Mouse (Mus musculus): ENCODE results near the gene Anks1b. TPM values are rescaled to one million over a fixed set of nuclear protein-coding genes. Genes with fewer than 3 reads are reported as not detected.

Anks1b gene
- polyA plus RNA-seq, 1 experiment from 2014 or later = 0.21 TPM

- Histone ChIP-seq H3K9me3 (ENCODE audit: low read length) (no peaks in the 10 kb centered on the region), H3K4me3 (ENCODE audit: low read depth, low read length) (no peak overlapping the region), H3K27me3 (replicated peaks; ENCODE audit: insufficient read depth, low read length) (no peaks in the 10 kb centered on the region), H3K9ac (replicated peaks; ENCODE audit: low read depth) (no peak overlapping the region), H3K4me2 (replicated peaks; ENCODE audit: low read depth, low read length) (no peak overlapping the region), H3K27ac (ENCODE audit: low read length) (no peak overlapping the region), H3K4me1 (ENCODE audit: insufficient read depth, low read depth, low read length) (no peaks in the 10 kb centered on the region), H3K36me3 (ENCODE audit: insufficient read depth, low read length) (no peaks in the 10 kb centered on the region)
- WGBS = 58% methylated on average over 8 of the region's 8 CpGs
- ATAC-seq = no peak
- no peak for TF ChIP-seq EP300 (IDR thresholded peaks at IDR 0.05)
- no peak for TF ChIP-seq CTCF (IDR thresholded peaks at IDR 0.05)
- DNase-seq (ENCODE audit: low spot score) = no peak
Observed at GRCm38 (mm10) chr10:90808616-90809310, 935.5 kb downstream of the Anks1b start.

- DNase-seq (ENCODE audit: low spot score) = no peak
Observed at GRCm38 (mm10) chr10:90809911-90810590, 936.7 kb downstream of the Anks1b start.

DNA sequence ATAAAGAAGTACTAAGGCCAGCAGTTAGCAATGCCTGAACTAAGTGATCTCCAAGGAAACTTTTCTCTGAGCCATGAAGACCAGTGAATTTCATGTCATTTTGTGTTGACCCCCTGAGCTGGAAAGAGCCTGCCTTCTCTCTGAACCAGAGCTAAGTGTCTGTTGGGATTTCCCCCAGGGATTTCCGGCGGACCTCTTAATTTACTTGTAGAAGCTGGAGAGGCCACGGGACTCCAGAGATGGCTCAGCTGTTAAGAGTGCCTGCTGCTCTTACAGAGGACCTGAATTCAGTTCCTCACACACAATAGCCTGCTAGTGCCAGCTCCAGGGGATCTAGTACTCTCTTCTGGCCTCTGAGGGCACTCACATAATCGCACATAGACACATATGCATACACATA is 938.1 kb downstream of the Anks1b start:
- Histone ChIP-seq H3K36me3 (ENCODE audit: insufficient read depth, low read length) (no peaks in the 10 kb centered on the region), H3K9ac (replicated peaks; ENCODE audit: low read depth) (no peak overlapping the region), H3K4me2 (replicated peaks; ENCODE audit: low read depth, low read length) (no peak overlapping the region), H3K27ac (ENCODE audit: low read length) (no peak overlapping the region), H3K4me3 (ENCODE audit: low read depth, low read length) (no peak overlapping the region), H3K4me1 (ENCODE audit: insufficient read depth, low read depth, low read length) (no peaks in the 10 kb centered on the region), H3K27me3 (replicated peaks; ENCODE audit: insufficient read depth, low read length) (no peaks in the 10 kb centered on the region), H3K9me3 (ENCODE audit: low read length) (no peaks in the 10 kb centered on the region)
- no peak for DNase-seq (ENCODE audit: low spot score)
- WGBS = 69% methylated on average over 4 of the region's 4 CpGs
- TF ChIP-seq CTCF (IDR thresholded peaks at IDR 0.05) (no peak), EP300 (IDR thresholded peaks at IDR 0.05) (no peak)
- ATAC-seq = no peak

More at GRCm38 (mm10) chr10:90809911-90810590, 936.7 kb downstream of the Anks1b start:
- Histone ChIP-seq H3K9me3 (ENCODE audit: low read length) (no peaks in the 10 kb centered on the region), H3K36me3 (ENCODE audit: insufficient read depth, low read length) (no peaks in the 10 kb centered on the region), H3K9ac (replicated peaks; ENCODE audit: low read depth) (no peak overlapping the region), H3K4me2 (replicated peaks; ENCODE audit: low read depth, low read length) (no peak overlapping the region), H3K27me3 (replicated peaks; ENCODE audit: insufficient read depth, low read length) (no peaks in the 10 kb centered on the region), H3K27ac (ENCODE audit: low read length) (no peak overlapping the region), H3K4me1 (ENCODE audit: insufficient read depth, low read depth, low read length) (no peaks in the 10 kb centered on the region), H3K4me3 (ENCODE audit: low read depth, low read length) (no peak overlapping the region)
- TF ChIP-seq EP300 (IDR thresholded peaks at IDR 0.05) (no peak), CTCF (IDR thresholded peaks at IDR 0.05) (no peak)
- 41% methylated on average over 8 of the region's 8 CpGs for WGBS
- no peak for ATAC-seq

DNA sequence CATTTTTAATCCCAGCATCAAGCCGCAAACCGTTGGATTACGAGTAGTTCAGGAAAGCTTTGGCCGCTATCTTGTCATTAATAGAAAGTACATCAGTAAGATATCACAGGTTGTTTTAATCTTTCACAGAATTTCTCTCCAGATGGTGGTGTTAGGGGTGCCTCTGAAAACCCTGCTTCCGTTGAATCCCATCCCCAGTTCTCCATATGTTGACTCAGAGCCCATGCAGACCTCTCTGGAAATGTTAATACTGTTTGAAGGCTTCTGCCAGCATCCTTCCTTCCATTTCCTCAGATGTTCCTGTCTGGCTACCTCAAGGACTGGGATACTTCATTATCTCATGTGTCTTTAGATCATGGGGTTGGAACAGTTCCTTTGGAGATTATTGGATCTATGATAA is 940.0 kb downstream of the Anks1b start:
- Histone ChIP-seq H3K27me3 (replicated peaks; ENCODE audit: insufficient read depth, low read length) (no peaks in the 10 kb centered on the region), H3K9ac (replicated peaks; ENCODE audit: low read depth) (no peak overlapping the region), H3K4me3 (ENCODE audit: low read depth, low read length) (no peak overlapping the region), H3K4me2 (replicated peaks; ENCODE audit: low read depth, low read length) (no peak overlapping the region), H3K4me1 (ENCODE audit: insufficient read depth, low read depth, low read length) (no peaks in the 10 kb centered on the region), H3K36me3 (ENCODE audit: insufficient read depth, low read length) (no peaks in the 10 kb centered on the region), H3K9me3 (ENCODE audit: low read length) (no peaks in the 10 kb centered on the region), H3K27ac (ENCODE audit: low read length) (no peak overlapping the region)
- WGBS = 84% methylated on average over 5 of the region's 5 CpGs
- ATAC-seq (no peak), DNase-seq (ENCODE audit: low spot score) (no peak)
- TF ChIP-seq EP300 (IDR thresholded peaks at IDR 0.05) = no peak

DNA sequence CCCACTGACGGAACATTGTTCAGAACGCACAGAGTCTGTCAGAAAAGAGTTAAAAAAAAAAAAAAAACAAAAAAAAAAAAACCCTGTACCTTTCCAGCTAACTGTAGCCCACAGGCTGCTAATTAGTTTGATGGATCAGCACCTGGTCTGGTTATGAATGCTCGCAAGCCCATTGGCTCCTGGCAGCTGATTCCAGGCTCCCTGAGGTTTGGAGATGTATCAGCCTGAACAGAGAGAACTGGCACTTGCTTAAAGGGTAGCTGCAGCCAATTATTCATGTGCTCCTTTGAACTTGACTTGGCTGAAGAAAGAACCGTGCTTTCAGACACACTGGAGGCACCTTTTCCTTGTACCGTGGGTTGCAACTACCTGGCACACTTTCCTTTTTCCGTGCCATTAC is 941.1 kb downstream of the Anks1b start:
- DNase-seq (ENCODE audit: low spot score) (no peak), ATAC-seq (no peak)
- Histone ChIP-seq H3K27me3 (replicated peaks; ENCODE audit: insufficient read depth, low read length) (no peaks in the 10 kb centered on the region), H3K4me2 (replicated peaks; ENCODE audit: low read depth, low read length) (no peak overlapping the region), H3K4me3 (ENCODE audit: low read depth, low read length) (no peak overlapping the region), H3K4me1 (ENCODE audit: insufficient read depth, low read depth, low read length) (no peaks in the 10 kb centered on the region), H3K36me3 (ENCODE audit: insufficient read depth, low read length) (no peaks in the 10 kb centered on the region), H3K9me3 (ENCODE audit: low read length) (no peaks in the 10 kb centered on the region), H3K27ac (ENCODE audit: low read length) (no peak overlapping the region), H3K9ac (replicated peaks; ENCODE audit: low read depth) (no peak overlapping the region)
- TF ChIP-seq CTCF (IDR thresholded peaks at IDR 0.05) = no peak
- TF ChIP-seq EP300 (IDR thresholded peaks at IDR 0.05) = no peak
- 74% methylated on average over 6 of the region's 6 CpGs for WGBS

DNA sequence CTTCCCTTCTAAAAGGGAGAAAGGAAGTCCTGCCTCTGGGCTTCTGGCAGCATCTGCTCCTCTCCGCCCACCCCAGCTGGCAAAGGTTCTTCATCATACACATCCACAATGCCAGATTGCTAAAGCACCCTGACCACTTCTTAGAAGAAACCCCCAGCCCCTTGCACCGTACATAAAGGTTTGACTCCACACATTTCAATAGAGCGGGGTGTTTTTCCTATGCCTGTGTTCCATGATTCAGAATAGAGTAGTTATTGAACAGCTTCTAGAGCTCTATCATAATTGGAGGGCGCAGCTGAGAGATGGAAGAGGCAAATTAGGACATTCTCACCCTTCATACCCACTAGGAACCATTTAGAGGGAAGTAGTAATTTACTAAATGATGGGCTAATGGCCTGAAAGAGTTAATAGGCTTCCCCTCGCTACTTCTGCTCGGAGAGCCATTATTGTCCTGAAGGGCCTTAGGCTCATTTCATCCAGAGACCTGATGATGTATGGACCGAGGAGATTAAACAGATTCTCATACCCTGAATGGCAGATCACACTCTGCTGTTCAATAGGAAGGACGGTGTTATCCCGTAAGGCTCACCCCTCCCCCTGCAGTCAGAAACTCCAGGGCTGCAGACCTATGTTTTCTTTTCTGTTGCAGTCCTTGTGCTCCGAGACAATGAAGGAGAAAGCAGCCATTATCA is 945.1 kb downstream of the Anks1b start:
- no peak overlapping the region for H3K4me2 ChIP-seq (replicated peaks; ENCODE audit: low read depth, low read length)
- no peak overlapping the region for H3K9ac ChIP-seq (replicated peaks; ENCODE audit: low read depth)
- no peaks in the 10 kb centered on the region for H3K36me3 ChIP-seq (ENCODE audit: insufficient read depth, low read length)
- H3K4me3 ChIP-seq (ENCODE audit: low read depth, low read length) = no peak overlapping the region
- DNase-seq (ENCODE audit: low spot score) (no peak), ATAC-seq (no peak)
- H3K27me3 ChIP-seq (replicated peaks; ENCODE audit: insufficient read depth, low read length) = no peaks in the 10 kb centered on the region
- H3K27ac ChIP-seq (ENCODE audit: low read length) = no peak overlapping the region
- WGBS = 48% methylated on average over 10 of the region's 10 CpGs
- H3K4me1 ChIP-seq (ENCODE audit: insufficient read depth, low read depth, low read length) = no peaks in the 10 kb centered on the region
- TF ChIP-seq EP300 (IDR thresholded peaks at IDR 0.05) = no peak
- TF ChIP-seq CTCF (IDR thresholded peaks at IDR 0.05) = no peak
- no peaks in the 10 kb centered on the region for H3K9me3 ChIP-seq (ENCODE audit: low read length)

Measured in lung, postnatal 0 days (tissue).